Mouse (Mus musculus): ENCODE data around the gene Sipa1l3. TPM values are rescaled to one million over a fixed set of nuclear protein-coding genes. Genes with fewer than 3 reads are reported as not detected.

The Sipa1l3 gene
- polyA plus RNA-seq, 2 experiments from 2014 or later = 2.4 to 5.0 TPM

GRCm38 (mm10) chr7:29505337-29506318 lies 12.8 kb downstream of the Sipa1l3 start:
- no peak for ATAC-seq

GRCm38 (mm10) chr7:29504683-29505290 lies 13.7 kb downstream of the Sipa1l3 start:
- ATAC-seq = no peak

- ATAC-seq = no peak
Measured at GRCm38 (mm10) chr7:29503616-29504015, 14.8 kb downstream of the Sipa1l3 start.

GRCm38 (mm10) chr7:29501214-29501613 lies 17.2 kb downstream of the Sipa1l3 start:
- no peak for ATAC-seq

- ATAC-seq = no peak
Measured at GRCm38 (mm10) chr7:29499071-29499470, 19.4 kb downstream of the Sipa1l3 start.

- ATAC-seq = no peak
Measured at GRCm38 (mm10) chr7:29496953-29497590, 21.4 kb downstream of the Sipa1l3 start.

- no peak for ATAC-seq
Measured at GRCm38 (mm10) chr7:29496332-29496731, 22.1 kb downstream of the Sipa1l3 start.

GRCm38 (mm10) chr7:29495880-29496279 lies 22.6 kb downstream of the Sipa1l3 start:
- ATAC-seq = no peak

GRCm38 (mm10) chr7:29494854-29495253 lies 23.6 kb downstream of the Sipa1l3 start:
- no peak for ATAC-seq

- ATAC-seq = no peak
Measured at GRCm38 (mm10) chr7:29494015-29494414, 24.4 kb downstream of the Sipa1l3 start.

- no peak for ATAC-seq
Measured at GRCm38 (mm10) chr7:29492992-29493391, 25.4 kb downstream of the Sipa1l3 start.

GRCm38 (mm10) chr7:29491861-29492260 lies 26.6 kb downstream of the Sipa1l3 start:
- ATAC-seq = no peak

GRCm38 (mm10) chr7:29491471-29491755 lies 27.0 kb downstream of the Sipa1l3 start:
- no peak for ATAC-seq

GRCm38 (mm10) chr7:29490704-29491470 lies 27.6 kb downstream of the Sipa1l3 start:
- ATAC-seq = no peak

- no peak for ATAC-seq
Measured at GRCm38 (mm10) chr7:29489851-29490250, 28.6 kb downstream of the Sipa1l3 start.

- no peak for ATAC-seq
Measured at GRCm38 (mm10) chr7:29489364-29489763, 29.1 kb downstream of the Sipa1l3 start.

- ATAC-seq = no peak
Measured at GRCm38 (mm10) chr7:29486753-29487152, 31.7 kb downstream of the Sipa1l3 start.

GRCm38 (mm10) chr7:29485721-29486120 lies 32.7 kb downstream of the Sipa1l3 start:
- ATAC-seq = no peak

GRCm38 (mm10) chr7:29483556-29483955 lies 34.9 kb downstream of the Sipa1l3 start:
- ATAC-seq = no peak

- ATAC-seq = no peak
Measured at GRCm38 (mm10) chr7:29481345-29482155, 36.9 kb downstream of the Sipa1l3 start.

- ATAC-seq = no peak
Measured at GRCm38 (mm10) chr7:29480590-29481344, 37.7 kb downstream of the Sipa1l3 start.
